Mouse (Mus musculus) cerebellum, adult 2 months (tissue): ENCODE results near the gene Mllt3.

Source experiments
- CTCF ChIP-seq: fragments of 200-500 bp; IDR thresholded peaks from 2 replicates; pipeline ENCODE4 v1.5.1; 2011; ENCODE audit warnings: low read depth, mild to moderate bottlenecking, control low read depth, low read length, moderate library complexity, borderline replicate concordance; ENCODE audit not compliant: insufficient read depth
- POLR2A ChIP-seq: fragments of 200-500 bp; IDR thresholded peaks from 2 replicates; pipeline ENCODE4 v1.6.1; 2011; ENCODE audit warnings: low read length, control low read depth, borderline replicate concordance; ENCODE audit not compliant: insufficient read depth

GRCm38 (mm10) chr4:88081885-88082284, 48.7 kb upstream of the Mllt3 start:
- TF ChIP-seq POLR2A (no peak), CTCF (no peak)
